Mouse (Mus musculus) layer of hippocampus, adult 2 months (tissue): ENCODE measurements around the gene Fam92b. TPM values are rescaled to one million over a fixed set of nuclear protein-coding genes. Genes with fewer than 3 reads are reported as not detected.
A peak's percentile ranks its signal among the peaks of the same experiment; 100 is the strongest.

ENCODE experiments used
- DNase-seq, 2 experiments: peaks; one replicate each; pipeline ENCODE4 v3.0.0; 2022; ENCODE audit warnings: low spot score in 2 of 2
- H3K27ac ChIP-seq: fragments of 200-600 bp; 2 replicates; pipeline ENCODE4 v1.8.1; 2022
- H3K4me3 ChIP-seq: fragments of 200-600 bp; 2 replicates; pipeline ENCODE4 v1.8.1; 2022; ENCODE audit warnings: mild to moderate bottlenecking
- CTCF ChIP-seq: fragments of 200-600 bp; conservative IDR thresholded peaks from 2 replicates; pipeline ENCODE4 v1.8.1; 2022; ENCODE audit warnings: antibody characterized with exemption, mild to moderate bottlenecking, moderate library complexity
- total RNA-seq, 2 experiments: library from RNA; stranded (reverse); gene quantifications; 2 replicates each; pipeline ENCODE4 v1.2.3; 2021

Gene Fam92b
- total RNA-seq, 2 experiments from 2014 or later: 0.31 to 0.91 TPM

DNA sequence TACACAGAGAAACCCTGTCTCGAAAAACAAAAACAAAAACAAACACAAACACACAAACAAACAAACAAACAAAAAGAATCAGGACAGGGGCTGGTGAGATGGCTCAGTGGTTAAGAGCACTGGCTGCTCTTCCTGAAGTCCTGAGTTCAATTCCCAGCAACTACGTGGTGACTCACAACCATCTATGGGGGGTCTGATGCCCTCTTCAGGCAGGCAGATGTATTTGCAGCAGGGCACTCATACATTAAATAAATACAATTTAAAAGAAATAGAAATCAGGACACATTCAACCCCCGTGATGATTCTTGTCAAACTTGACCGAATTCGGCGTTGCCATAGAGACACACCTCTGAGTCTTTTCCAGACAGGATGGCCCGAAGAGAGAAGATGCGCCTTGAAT, 30.1 kb upstream of the Fam92b start:
- Histone ChIP-seq H3K27ac (no peak overlapping the region), H3K4me3 (no peak overlapping the region)
- no peak for DNase-seq
- TF ChIP-seq CTCF: peak; percentile 61

- no peak for DNase-seq
- Histone ChIP-seq H3K4me3 (no peak overlapping the region), H3K27ac (no peak overlapping the region)
- TF ChIP-seq CTCF: no peak
These were observed 28.6 kb upstream of the Fam92b start for GRCm38 (mm10) chr8:120205916-120206315.

GRCm38 (mm10) chr8:120204736-120205360, 27.6 kb upstream of the Fam92b start:
- no peak for DNase-seq
- no peak for TF ChIP-seq CTCF
- Histone ChIP-seq H3K27ac (no peak overlapping the region), H3K4me3 (no peak overlapping the region)

- no peak for TF ChIP-seq CTCF
- DNase-seq: no peak
These were observed 25.3 kb upstream of the Fam92b start for GRCm38 (mm10) chr8:120202546-120202945.

GRCm38 (mm10) chr8:120201351-120201750, 24.1 kb upstream of the Fam92b start:
- no peak for TF ChIP-seq CTCF
- Histone ChIP-seq H3K4me3 (no peak overlapping the region), H3K27ac (no peak overlapping the region)
- no peak for DNase-seq

More at GRCm38 (mm10) chr8:120202546-120202945, 25.3 kb upstream of the Fam92b start:
- no peak overlapping the region for H3K27ac ChIP-seq
- no peak overlapping the region for H3K4me3 ChIP-seq

DNA sequence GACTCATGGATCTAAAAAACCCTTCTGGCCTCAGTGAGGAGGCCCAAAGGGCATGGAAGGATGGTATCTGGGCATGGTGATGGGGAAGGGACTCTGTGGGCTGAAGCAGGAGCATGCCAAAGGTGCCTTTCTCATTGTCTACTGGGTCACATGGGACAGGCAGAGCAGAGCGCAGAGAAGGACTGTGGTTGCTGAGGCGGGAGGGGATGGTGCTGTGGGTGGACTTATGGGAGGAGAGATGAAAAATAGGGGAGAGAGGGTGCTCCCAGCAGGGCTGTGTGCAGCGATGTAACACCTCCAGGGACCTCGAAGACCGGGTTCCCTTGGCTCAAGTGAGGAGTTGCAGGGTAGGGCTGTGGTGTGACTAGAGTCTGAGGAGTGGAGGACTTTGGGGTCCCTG, 14.9 kb upstream of the Fam92b start:
- DNase-seq: no peak
- no peak for TF ChIP-seq CTCF
- Histone ChIP-seq H3K4me3 (no peak overlapping the region), H3K27ac (no peak overlapping the region)

- no peak overlapping the region for H3K4me3 ChIP-seq
- no peak for DNase-seq
- H3K27ac ChIP-seq: peak overlapping the region; percentile 93
- TF ChIP-seq CTCF: no peak
These were observed 14.4 kb upstream of the Fam92b start for GRCm38 (mm10) chr8:120191633-120192032.

GRCm38 (mm10) chr8:120190810-120191413, 13.6 kb upstream of the Fam92b start:
- DNase-seq: peak; percentile 85
- peak overlapping the region; percentile 93 for H3K27ac ChIP-seq
- H3K4me3 ChIP-seq: peak overlapping the region; percentile 46
- TF ChIP-seq CTCF: no peak

GRCm38 (mm10) chr8:120190107-120190809, 13.0 kb upstream of the Fam92b start:
- Histone ChIP-seq H3K4me3 (peak overlapping the region; percentile 12; the same call in 1 of the 2 replicates), H3K27ac (peak overlapping the region; percentile 93)
- DNase-seq: no peak
- no peak for TF ChIP-seq CTCF

GRCm38 (mm10) chr8:120189440-120189839, 12.2 kb upstream of the Fam92b start:
- H3K4me3 ChIP-seq: no peak overlapping the region
- no peak for DNase-seq
- H3K27ac ChIP-seq: no peak overlapping the region
- TF ChIP-seq CTCF: no peak

GRCm38 (mm10) chr8:120188510-120188909, 11.2 kb upstream of the Fam92b start:
- no peak for DNase-seq
- no peak for TF ChIP-seq CTCF
- Histone ChIP-seq H3K27ac (no peak overlapping the region), H3K4me3 (no peak overlapping the region)

DNA sequence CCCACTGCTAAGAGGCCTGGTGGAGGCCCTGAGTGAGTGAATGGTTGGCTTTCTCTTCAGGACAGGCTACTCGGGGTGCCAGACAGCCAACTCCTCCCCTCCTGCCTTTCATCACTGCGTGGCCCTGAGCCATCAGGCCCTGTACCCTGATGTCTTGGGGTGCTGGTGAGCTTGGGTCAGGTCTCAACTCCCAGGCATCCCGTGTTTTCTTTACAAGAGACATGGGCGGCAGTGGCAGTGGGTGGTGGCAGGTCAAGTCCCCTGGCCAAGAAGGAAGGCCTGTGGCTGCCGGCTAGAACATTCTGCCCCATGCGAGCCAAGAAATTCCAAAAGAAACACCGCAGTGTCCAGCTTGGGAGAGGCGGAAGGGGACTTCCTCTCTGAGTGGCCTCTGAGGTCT, 9.2 kb upstream of the Fam92b start:
- Histone ChIP-seq H3K4me3 (no peak overlapping the region), H3K27ac (peak overlapping the region; percentile 55; the same call in 1 of the 2 replicates)
- TF ChIP-seq CTCF: no peak
- no peak for DNase-seq

DNA sequence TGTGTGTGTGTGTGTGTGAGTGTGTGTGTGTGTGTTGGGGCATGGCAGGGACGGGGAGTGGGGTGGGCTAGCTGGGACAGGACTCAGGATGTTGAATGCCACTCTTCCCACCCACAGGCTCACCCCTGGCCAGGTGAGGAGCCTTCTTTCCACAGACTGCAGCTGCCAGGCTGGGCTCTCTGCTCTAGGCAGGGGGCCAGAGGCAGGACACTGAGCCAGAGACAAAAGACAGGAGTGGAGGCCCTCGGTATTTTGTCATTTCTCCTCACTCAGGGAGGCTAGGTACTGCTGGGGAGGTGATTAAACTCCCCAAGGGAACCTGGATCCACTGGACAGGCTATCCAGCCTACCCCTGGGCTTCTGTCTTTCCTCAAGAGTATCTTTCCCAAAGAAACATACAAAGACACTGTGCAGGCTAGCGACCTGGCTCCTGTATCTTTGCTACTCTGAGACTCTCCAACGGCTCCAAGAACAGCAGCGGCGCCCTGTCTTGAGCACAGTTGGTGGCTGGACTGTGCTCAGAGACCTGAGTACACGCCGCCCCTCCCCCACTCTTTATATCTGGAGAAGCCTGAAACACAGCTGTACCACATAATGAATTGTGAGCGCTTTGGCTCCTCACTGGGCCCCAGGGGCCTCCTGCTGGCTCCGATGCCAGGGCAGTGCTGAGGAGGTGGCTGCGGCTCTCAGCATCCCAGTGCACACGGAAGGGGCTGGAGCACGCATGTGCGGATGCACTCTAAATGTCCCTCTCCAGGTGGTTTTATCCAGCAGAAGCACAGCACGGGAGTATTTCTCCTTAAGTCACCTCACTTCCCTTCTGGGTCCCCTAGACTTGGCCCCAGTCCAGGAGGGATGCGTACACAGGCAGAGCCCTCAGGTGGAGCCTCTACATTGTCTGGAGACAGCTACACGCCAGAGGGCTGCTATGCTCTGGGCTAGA, 7.9 kb upstream of the Fam92b start:
- no peak for DNase-seq
- Histone ChIP-seq H3K4me3 (no peak overlapping the region), H3K27ac (no peak overlapping the region; the same call in 1 of the 2 replicates)
- TF ChIP-seq CTCF: no peak
